ENCODE assay signal across 32 mouse cellular contexts in genomic region chr5:83861674-83862073, GRCm38 (mm10).
"Had no signal": no experiment of that assay in that cellular context is flagged by ENCODE, and none has a peak within 500 bp of the region (broad histone marks: within the 10 kb centered on the region; RNA-seq: fewer than 3 reads in every experiment).

No protein-coding gene starts in this region.

- H3K36me3 ChIP-seq: heart, embryonic 10.5 days; heart, embryonic 12.5 days; heart, embryonic 13.5 days; heart, embryonic 15.5 days; hindbrain, embryonic 10.5 days; hindbrain, embryonic 12.5 days; hindbrain, embryonic 13.5 days; hindbrain, embryonic 15.5 days; intestine, embryonic 15.5 days had no signal

- H3K9me3 ChIP-seq: heart, embryonic 10.5 days; heart, embryonic 12.5 days; heart, embryonic 13.5 days; heart, embryonic 15.5 days; hindbrain, embryonic 10.5 days; hindbrain, embryonic 12.5 days; hindbrain, embryonic 13.5 days; hindbrain, embryonic 15.5 days; intestine, embryonic 15.5 days had no signal

- H3K4me3 ChIP-seq: heart, adult 2 months; heart, embryonic 10.5 days; heart, embryonic 12.5 days; heart, embryonic 13.5 days; heart, embryonic 15.5 days; hindbrain, embryonic 10.5 days; hindbrain, embryonic 12.5 days; hindbrain, embryonic 13.5 days; hindbrain, embryonic 15.5 days; intestine, embryonic 15.5 days; layer of hippocampus, adult 2 months; left cerebral cortex, adult 2 months had no signal

- H3K27me3 ChIP-seq: heart, embryonic 12.5 days; heart, embryonic 13.5 days; heart, embryonic 15.5 days; hindbrain, embryonic 12.5 days; hindbrain, embryonic 13.5 days; hindbrain, embryonic 15.5 days; intestine, embryonic 15.5 days had no signal

- H3K9ac ChIP-seq: heart, embryonic 12.5 days; heart, embryonic 13.5 days; heart, embryonic 15.5 days; hindbrain, embryonic 12.5 days; hindbrain, embryonic 13.5 days; hindbrain, embryonic 14.5 days; hindbrain, embryonic 15.5 days; intestine, embryonic 15.5 days had no signal

- ATAC-seq: hindbrain, embryonic 16.5 days; hindbrain, postnatal 0 days; inflammation-experienced regulatory T-cells, adult 6 months; intestine, embryonic 15.5 days; intestine, embryonic 16.5 days; intestine, postnatal 0 days had no signal

- H3K4me1 ChIP-seq: heart, embryonic 10.5 days; heart, embryonic 12.5 days; heart, embryonic 13.5 days; heart, embryonic 15.5 days; hindbrain, embryonic 10.5 days; hindbrain, embryonic 12.5 days; hindbrain, embryonic 13.5 days; hindbrain, embryonic 15.5 days; intestine, embryonic 15.5 days had no signal

- H3K27ac ChIP-seq: heart, adult 2 months; heart, embryonic 10.5 days; heart, embryonic 13.5 days; heart, embryonic 15.5 days; hindbrain, embryonic 10.5 days; hindbrain, embryonic 12.5 days; hindbrain, embryonic 13.5 days; hindbrain, embryonic 14.5 days; hindbrain, embryonic 15.5 days; hindbrain, postnatal 0 days; intestine, embryonic 15.5 days; layer of hippocampus, adult 2 months; left cerebral cortex, adult 2 months had no signal

- H3K4me2 ChIP-seq: heart, embryonic 11.5 days; heart, embryonic 12.5 days; heart, embryonic 13.5 days; heart, embryonic 15.5 days; hindbrain, embryonic 12.5 days; hindbrain, embryonic 13.5 days; hindbrain, embryonic 14.5 days; hindbrain, embryonic 15.5 days; intestine, embryonic 15.5 days had no signal

- DNase-seq: heart, adult 18-20 months; heart, adult 2 months; heart, postnatal 10 days; heart, postnatal 14 days; heart, postnatal 36 days; heart, postnatal 4 days; kidney, adult 11 months; kidney, adult 8-10 months; kidney, adult 9 months; kidney, postnatal 10 days; kidney, postnatal 14 days; kidney, postnatal 4 days; layer of hippocampus, adult 9-11 months; layer of hippocampus, postnatal 36 days had no signal
